Mouse (Mus musculus): ENCODE measurements around the gene Rpl29.

Rpl29 gene

DNA sequence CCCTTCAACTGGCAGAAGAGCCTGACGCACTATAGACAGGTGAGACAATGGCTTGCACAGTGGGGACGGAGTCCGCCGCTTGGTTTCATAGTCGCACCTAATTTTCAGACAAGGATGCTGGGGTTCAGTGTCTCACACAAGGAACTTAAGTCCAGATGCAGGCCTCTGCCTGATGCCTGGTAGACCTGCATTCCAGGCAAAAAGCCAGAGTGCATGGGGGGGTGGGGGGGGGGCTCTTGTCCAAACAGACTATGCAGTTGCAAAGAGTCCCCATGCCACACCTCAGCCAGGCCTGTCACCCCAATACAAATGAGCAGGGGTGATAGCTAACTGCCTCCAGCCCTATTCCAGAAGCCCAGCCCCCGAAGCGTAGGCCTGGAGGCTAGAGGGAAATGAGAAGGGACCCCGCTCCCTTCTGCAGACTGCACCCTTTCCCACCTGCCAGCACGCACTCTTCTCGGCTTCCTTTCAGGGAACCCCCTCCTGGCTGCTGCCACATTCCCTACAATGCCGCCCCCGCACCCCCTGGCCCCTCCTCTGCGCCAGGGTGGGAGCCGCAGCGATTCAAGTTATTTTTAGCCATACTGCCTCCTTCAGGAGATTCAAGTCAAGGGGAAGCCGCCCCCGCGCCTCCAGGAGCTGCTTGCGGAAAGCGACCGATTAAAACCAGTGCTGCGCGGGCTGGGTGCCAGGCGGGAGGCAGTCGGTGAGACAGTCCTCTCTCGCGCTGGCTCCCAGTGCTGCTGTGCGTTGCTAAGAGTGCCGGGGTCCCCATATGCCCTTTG, 11.2 kb upstream of the Rpl29 start:
- no peak for DNase-seq (ENCODE audit: low read depth, low spot score)

DNA sequence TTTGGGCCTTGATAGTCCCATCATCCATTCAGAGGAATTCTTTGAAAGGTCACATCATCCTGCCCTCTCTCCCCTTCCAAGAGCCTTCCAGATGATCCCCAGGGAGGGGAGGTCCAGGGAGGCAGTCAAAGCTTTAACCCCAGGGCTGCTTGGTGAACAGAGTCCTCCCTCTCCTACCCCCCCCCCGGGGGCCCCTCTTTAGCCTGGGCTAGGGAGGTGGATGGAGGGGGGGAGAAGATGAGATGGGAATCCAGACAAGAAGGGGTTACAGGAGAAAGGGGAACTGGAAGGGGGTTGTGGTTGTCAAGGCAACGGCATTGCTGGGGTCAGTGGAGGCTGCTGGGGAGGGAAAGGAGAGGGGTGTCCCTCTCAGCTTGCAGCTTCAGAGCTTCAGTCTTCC, 8.6 kb upstream of the Rpl29 start:
- no peak for DNase-seq (ENCODE audit: low read depth, low spot score)

DNA sequence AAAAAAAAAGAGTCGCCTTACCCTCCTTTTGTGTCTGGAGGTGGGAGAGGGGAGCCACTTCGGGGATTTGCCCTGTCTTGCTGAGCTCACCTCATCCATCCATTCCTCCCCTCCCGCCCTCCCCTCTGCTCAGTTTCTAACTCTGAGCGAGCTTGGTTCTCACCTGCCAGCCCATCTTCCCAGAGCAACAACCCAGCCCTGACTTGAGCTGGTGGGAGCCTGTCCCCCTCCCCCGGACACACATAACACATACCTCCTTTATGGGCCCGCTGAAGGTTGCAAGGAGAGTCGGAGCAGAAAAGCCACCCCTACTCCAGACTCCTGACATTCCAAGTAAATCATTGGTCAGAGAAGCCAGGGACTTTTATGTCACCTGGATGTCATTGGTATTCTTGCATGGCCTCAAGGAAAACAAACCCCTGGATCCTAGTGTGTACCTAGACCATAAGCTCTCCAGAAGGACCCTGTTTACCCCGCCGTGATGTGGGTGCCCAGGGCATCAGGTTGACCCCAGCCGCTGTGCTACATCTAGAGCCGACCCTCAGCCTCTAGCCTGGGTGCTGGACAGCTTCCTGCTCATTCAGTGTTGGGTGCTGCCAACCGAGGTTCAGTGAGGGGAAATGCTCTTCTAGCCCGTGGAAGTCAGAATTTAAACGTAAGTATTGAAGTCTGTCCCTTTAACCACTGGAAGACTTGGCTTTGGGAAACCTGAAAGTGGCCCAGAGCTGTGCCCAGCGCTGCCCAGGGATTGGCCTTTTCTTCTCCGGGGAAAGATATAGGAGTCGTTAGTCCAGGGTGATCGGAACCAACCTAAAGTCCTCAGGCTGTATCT, 8.0 kb upstream of the Rpl29 start:
- DNase-seq (ENCODE audit: low read depth, low spot score): no peak

GRCm38 (mm10) chr9:106421865-106422160, 7.4 kb upstream of the Rpl29 start:
- DNase-seq (ENCODE audit: low read depth, low spot score): peak; percentile 57

DNA sequence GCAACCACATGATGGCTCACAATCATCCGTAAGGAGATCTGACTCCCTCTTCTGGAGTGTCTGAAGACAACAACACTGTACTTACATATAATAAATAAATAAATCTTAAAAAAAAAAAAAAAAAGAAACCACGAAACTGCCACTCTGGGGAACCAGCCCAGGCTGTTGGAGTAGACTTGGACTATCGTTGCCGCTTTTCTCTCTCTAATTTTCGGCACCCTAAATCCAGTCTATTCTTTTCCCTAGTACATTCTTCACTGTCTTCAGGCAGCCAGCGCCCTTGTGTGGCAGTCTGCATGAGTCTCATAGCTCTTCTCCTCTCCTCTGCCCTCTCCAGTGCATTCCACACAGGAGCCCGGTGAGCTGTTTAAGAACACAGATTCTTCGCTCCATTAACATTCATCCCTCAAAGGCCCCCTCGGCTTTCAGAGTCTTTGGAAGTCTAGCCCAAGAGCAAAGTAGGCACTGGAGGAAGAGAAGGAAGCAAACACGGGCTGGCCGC, 484 bp upstream of the Rpl29 start:
- no peak for DNase-seq (ENCODE audit: low read depth, low spot score)

- DNase-seq (ENCODE audit: low read depth, low spot score): no peak
Observed at GRCm38 (mm10) chr9:106430015-106430264, 686 bp downstream of the Rpl29 start.

- DNase-seq (ENCODE audit: low read depth, low spot score): no peak
Observed at GRCm38 (mm10) chr9:106433389-106433788, 4.1 kb downstream of the Rpl29 start.

DNA sequence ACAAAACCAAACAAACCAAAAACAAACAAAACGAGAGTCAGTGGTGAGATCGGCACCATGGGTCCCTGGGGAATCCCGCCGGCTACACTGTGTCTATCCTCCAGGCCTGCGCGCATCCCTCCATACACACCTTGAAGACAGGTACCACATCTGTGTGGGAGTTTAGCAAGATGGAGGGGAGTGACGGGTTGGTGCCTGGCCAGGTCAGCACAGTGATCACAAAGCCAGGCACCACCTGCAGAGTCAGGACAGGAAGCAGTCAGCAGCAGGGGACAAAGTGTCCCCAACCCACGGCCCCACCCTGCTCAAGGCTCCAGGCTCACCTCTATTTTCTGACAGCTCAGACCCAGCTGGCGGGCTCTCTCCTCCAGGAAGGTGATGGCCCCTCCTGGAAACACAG, 7.3 kb downstream of the Rpl29 start:
- DNase-seq (ENCODE audit: low read depth, low spot score): no peak

DNA sequence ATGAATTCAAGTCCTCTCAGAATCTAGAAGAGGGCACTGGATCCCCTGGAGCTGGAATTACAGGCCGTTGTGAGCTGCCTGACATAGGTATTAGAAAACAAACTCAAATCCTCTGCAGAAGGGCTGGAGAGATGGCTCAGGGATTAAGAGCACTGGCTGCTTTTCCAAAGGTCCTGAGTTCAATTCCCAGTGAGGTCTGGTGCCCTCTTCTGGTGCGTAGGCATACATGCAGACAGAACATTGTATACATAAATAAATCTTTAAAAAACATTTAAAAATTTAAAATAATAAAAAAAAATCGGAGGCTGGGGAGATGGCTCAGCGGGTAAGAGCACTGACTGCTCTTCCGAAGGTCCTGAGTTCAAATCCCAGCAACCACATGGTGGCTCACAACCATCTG, 13.4 kb downstream of the Rpl29 start:
- DNase-seq (ENCODE audit: low read depth, low spot score): no peak

GRCm38 (mm10) chr9:106444836-106445235, 15.6 kb downstream of the Rpl29 start:
- DNase-seq (ENCODE audit: low read depth, low spot score): no peak

GRCm38 (mm10) chr9:106447348-106447747, 18.1 kb downstream of the Rpl29 start, which contains the start of the genes Abhd14b and Abhd14a:
Gene Abhd14b, plus strand, starts transcription at chr9:106447459.
Gene Abhd14a, minus strand, starts transcription at chr9:106447678.
- DNase-seq (ENCODE audit: low read depth, low spot score): peak; percentile 26

DNA sequence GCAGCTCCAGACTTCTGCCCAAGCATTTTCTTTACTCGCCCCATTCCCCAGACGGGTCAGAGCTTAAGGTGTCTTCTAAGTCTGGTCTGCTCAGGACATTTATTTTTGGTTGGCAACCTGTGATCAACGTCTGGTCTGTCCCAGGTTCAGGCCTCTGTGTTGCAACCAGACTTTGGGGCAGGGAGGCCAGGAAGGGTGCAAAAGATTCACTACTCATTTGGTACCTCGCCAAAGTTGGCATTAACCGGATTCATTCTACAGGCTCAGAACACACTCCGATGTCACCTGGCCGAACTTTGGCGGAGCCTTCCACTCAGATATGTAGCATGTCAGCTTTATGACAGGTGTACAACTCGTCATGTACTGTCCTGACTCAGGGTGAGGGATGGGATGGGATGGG, 18.7 kb downstream of the Rpl29 start:
- DNase-seq (ENCODE audit: low read depth, low spot score): no peak

GRCm38 (mm10) chr9:106448498-106449031, 19.3 kb downstream of the Rpl29 start:
- DNase-seq (ENCODE audit: low read depth, low spot score): no peak

DNA sequence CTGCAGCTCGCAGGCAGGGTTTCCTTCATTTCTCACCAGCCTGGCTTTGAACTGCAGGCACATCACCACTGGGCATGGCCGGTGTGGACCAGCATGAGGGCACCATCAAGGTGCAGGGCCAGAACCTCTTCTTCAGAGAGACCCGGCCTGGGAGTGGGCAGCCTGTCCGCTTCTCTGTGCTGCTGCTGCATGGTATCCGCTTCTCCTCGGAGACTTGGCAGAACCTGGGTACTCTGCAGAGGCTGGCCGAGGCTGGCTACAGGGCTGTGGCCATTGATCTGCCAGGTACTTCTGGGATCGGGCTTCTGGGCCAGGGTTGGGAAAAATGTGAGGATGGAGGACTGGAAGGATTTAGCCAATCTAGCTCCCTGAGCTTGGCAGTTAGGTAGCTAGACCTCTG, 20.7 kb downstream of the Rpl29 start:
- no peak for DNase-seq (ENCODE audit: low read depth, low spot score)

DNA sequence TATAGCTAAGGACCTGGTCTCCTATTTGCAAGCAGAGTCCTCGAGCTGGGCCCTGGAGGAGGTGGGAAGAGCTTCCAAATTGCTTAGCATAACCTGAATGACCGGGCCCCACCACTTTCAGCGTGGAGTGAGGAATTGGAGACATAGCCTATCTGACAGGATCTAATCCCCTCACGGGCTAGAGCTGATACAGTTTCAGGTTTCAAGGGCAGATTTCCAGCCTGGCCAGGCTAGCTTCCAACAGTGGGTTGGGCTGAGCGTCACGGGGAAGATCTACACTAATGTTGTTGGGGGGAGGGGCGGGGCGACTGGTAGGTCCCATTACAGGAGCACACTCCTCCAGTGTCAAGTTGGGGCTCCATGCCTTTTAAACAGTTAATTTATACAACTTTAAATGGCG, 21.4 kb downstream of the Rpl29 start:
- no peak for DNase-seq (ENCODE audit: low read depth, low spot score)

- no peak for DNase-seq (ENCODE audit: low read depth, low spot score)
Observed at GRCm38 (mm10) chr9:106451298-106451697, 22.0 kb downstream of the Rpl29 start.

DNA sequence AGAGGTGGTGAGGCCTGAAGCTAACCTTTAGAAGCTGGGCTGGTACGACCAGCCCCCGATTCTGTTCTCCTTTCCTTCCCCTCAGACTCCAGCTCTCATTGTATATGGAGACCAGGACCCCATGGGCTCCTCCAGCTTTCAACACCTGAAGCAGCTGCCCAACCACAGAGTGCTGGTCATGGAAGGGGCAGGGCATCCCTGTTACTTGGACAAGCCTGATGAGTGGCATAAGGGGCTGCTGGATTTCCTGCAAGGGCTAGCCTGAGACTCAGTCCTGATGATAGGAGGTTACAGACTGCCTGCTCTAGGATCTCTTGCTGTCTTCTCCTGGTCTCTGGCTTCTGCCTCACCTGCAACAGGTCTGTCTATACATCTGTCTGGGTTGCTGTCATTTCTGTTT, 22.6 kb downstream of the Rpl29 start:
- no peak for DNase-seq (ENCODE audit: low read depth, low spot score)

DNA sequence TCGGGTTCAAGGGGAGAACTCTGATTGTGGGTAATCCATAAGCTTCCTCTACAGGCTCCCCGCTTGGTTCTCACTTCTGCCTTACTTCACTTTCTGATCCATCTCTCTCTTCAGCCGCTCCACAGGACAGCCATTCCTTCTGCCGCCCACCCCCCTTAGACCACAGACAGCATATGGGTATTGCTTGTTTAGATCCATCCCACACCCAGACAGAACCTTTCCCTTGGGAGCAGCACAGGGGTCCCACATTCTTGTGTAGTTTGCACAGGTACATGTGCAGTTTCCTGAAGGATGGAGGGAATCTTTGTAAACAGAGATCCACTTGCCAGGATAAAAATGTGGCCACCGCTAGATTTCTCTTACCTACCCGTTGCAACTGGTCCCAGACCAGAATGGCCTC, 23.1 kb downstream of the Rpl29 start:
- no peak for DNase-seq (ENCODE audit: low read depth, low spot score)

DNA sequence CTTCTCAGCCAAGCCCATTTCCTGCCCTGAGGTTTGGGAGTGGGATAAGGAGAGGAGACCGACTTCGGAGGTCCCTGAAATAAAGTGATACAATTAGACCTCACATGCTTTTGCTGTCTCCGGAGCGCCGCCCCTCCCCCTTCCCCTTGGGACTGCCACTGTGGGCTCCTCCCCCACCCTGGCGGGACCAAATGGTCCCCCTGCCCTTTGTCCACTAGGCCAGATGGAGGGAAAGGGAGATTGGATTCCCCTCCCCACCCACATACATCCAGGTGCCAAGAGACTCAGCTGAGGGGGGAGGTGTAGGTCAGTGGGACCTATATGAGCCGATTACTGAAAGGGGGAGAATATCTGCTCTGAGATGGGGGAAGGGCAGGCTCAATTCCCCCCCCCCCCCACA, 23.6 kb downstream of the Rpl29 start:
- DNase-seq (ENCODE audit: low read depth, low spot score): no peak

DNA sequence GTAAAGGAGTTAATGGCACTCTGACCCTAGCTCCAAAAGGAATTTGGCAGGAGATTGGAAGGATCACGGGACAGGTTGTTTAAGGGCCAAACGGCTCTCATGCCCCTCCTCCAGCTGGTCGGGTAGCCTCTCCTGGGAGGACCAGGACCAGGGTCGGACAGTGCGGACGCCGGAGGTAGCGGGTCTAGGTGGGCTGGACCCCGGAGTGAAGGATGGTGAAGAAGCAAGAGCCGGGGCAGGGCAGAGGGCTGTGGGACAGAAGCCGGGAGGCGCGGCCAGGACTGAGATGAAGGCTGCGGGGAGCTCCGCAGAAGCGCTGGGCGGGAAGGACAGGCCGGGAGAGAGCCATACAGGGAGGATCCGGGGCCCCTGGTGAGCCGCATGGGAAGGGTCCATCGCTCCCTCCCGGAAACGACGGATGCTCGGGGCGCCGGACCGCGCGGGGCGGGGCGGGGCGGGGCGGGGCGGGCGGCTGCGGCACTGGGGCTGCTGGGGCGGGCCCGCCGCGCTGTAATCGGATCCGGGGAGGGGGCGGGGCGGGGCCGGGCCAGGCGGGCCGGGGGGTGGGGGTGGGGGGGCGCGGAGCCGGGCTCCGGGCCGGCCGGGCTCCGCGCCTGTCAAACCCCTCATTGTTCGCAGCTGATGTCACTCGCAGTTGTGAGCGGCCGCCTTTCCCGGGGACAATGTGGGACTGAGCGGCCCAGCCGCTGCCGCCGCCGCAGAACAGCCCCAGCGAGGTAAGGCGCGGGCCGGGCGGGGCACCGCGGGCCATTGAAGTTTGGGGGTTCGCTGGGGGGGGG, 24.2 kb downstream of the Rpl29 start, which contains the start of gene Pcbp4:
Gene Pcbp4, plus strand, starts transcription at position 21 of the 800 bp plus-strand sequence.
- DNase-seq (ENCODE audit: low read depth, low spot score): no peak

- DNase-seq (ENCODE audit: low read depth, low spot score): no peak
Observed at GRCm38 (mm10) chr9:106454071-106454761, 25.0 kb downstream of the Rpl29 start.
